Mouse (Mus musculus) cerebellum, adult (tissue): Measurements from ENCODE around the gene Ldlrad3.

Experiments used
- ATAC-seq: cut with Nextera tagmentation; 2 replicates; pipeline ENCODE4 v1.9.2; 2017; ENCODE audit warnings: mild to moderate bottlenecking, moderate library complexity, mixed read lengths; ENCODE audit not compliant: insufficient number of reproducible peaks, low FRiP score, low TSS enrichment

The Ldlrad3 gene

GRCm38 (mm10) chr2:101922302-101922701, 263.9 kb downstream of the Ldlrad3 start:
- ATAC-seq = no peak

GRCm38 (mm10) chr2:101920136-101920554, 266.0 kb downstream of the Ldlrad3 start:
- ATAC-seq = no peak

- no peak for ATAC-seq
Measured at GRCm38 (mm10) chr2:101918518-101918917, 267.7 kb downstream of the Ldlrad3 start.

- ATAC-seq = peak; percentile 6; the same call in 1 of the 2 replicates
Measured at GRCm38 (mm10) chr2:101909326-101910080, 276.7 kb downstream of the Ldlrad3 start.

- ATAC-seq = no peak
Measured at GRCm38 (mm10) chr2:101908773-101909172, 277.4 kb downstream of the Ldlrad3 start.

- ATAC-seq = peak; percentile 83
Measured at GRCm38 (mm10) chr2:101907386-101908022, 278.7 kb downstream of the Ldlrad3 start.

GRCm38 (mm10) chr2:101906379-101906690, 279.9 kb downstream of the Ldlrad3 start:
- no peak for ATAC-seq

- ATAC-seq = peak; percentile 41
Measured at GRCm38 (mm10) chr2:101905534-101906378, 280.4 kb downstream of the Ldlrad3 start.

GRCm38 (mm10) chr2:101902196-101902595, 284.0 kb downstream of the Ldlrad3 start:
- ATAC-seq = no peak
